Mouse (Mus musculus) stomach, postnatal 0 days (tissue): ENCODE measurements at regions not wholly inside any gene's neighbourhood (a gene's known extent, or its start where the extent isn't known, plus 50 kb on each side); places are given as distances from the start of the nearest gene placed in this dataset.

ENCODE experiments used
- CTCF ChIP-seq: IDR thresholded peaks from 2 replicates; pipeline ENCODE4 v1.5.1; 2016; ENCODE audit warnings: antibody characterized with exemption, low read depth, mild to moderate bottlenecking, moderate library complexity
- EP300 ChIP-seq: optimal IDR thresholded peaks from 2 replicates; pipeline ENCODE3; 2016; ENCODE audit warnings: antibody characterized with exemption

GRCm38 (mm10) chr13:99579596-99580175 lies 63.3 kb upstream of the Map1b start:
- no peak for TF ChIP-seq CTCF
- TF ChIP-seq EP300: no peak
